Mouse (Mus musculus) urinary bladder, postnatal 10 days (tissue): ENCODE results near the gene Svopl.

Experiments used
- DNase-seq: peaks from one replicate; pipeline ENCODE4 v3.0.0; 2022; ENCODE audit warnings: low spot score

Svopl gene

GRCm38 (mm10) chr6:38031924-38032540 is 14.8 kb downstream of the Svopl start:
- DNase-seq, result no peak

GRCm38 (mm10) chr6:38028205-38028604 is 18.6 kb downstream of the Svopl start:
- no peak for DNase-seq

DNA sequence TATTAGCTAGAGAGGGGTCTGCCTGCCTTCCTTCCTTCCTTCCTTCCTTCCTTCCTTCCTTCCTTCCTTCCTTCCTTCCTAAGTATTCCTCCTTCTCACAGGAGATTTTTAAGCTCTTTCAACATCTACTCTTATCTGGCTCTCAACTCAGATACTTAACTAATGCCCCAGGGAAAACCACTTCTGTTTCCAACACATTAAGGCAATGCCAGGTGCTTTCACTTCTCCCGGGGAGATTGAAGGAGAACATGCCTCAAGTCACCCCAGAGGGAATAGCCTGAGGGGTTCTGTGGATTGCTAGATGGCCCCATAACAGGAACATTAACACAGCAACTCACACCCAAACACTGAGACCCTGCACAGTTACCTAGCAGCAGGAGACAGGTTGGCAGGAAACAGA is 19.0 kb downstream of the Svopl start:
- no peak for DNase-seq

- DNase-seq, result no peak
These were observed 23.5 kb downstream of the Svopl start for GRCm38 (mm10) chr6:38023284-38023683.

DNA sequence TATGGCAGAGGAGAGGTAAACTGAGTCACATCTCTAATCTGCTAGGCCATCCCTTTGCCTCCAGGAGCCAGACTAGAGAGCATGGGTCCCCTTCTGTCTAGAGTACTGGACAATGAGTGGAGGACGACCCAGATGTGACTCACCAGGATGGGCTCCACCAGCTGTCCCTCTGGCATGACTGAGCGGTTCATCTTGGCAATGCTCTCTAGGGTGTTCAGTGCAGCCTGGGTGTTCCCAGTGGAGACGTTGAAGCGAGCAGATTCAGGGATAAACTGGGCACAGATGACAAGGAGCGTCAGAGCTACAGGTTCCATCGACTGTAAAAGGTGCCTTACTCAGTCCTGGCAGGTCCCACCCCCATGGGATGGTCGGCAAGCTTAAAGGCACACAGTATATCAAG is 25.4 kb downstream of the Svopl start:
- no peak for DNase-seq

DNA sequence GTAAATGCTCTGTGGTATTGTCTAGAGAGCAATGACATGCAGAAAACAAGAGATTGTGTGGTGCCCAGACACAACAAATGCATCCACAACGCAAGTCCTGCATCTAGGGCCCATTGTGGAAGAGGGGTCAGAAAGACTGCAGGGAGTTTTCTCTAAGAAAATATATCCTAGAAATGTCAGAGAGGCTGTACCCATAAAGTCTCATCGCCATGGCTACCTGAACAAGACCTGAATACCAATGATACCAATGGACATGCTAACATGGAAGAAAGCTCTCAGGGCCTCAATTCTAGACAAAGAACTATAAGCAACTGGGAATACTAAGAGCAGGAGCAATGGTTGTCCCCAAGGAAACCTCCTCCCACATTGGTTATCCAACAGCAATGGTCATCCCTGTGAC is 34.0 kb downstream of the Svopl start:
- DNase-seq, result no peak

DNA sequence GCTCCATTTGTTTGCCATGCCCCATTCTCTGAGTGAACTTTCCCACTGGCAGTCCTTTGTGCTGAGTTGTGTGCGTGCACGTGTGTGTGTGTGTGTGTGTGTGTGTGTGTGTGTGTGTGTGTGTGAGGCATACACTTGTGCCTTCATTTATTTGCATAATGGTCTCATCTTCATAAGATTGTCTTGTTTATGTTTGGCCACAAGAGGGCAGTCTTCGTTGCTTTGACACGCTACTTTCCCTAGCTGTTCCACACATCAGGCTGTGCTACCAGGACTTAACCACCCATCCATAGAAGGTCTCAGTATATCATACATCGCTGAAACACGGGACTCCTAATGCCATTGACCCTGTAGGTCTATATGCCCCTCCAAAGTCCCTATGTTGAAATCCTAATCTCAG is 39.3 kb downstream of the Svopl start:
- no peak for DNase-seq

- DNase-seq, result no peak
These were observed 79.4 kb downstream of the Svopl start for GRCm38 (mm10) chr6:37967386-37967785.

DNA sequence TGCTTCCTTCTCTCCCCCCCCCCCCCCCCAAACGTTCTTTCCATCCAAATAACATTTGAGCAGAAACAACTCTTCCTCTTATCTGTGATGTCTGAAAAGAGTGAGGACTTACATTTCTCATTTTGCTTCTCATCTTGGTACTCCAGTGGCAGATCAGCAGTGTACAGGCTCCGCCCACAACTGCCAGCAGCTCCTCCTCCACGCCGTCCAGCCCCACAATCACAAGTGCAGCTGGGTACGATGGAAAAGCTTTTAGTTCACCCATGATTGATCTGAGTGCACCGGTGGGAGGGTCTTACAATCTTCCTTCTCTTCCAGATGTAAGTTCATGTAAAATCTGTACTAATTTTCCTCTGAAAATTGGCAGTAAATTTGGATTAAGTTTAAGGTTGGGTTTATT is 95.5 kb downstream of the Svopl start:
- DNase-seq, result no peak

DNA sequence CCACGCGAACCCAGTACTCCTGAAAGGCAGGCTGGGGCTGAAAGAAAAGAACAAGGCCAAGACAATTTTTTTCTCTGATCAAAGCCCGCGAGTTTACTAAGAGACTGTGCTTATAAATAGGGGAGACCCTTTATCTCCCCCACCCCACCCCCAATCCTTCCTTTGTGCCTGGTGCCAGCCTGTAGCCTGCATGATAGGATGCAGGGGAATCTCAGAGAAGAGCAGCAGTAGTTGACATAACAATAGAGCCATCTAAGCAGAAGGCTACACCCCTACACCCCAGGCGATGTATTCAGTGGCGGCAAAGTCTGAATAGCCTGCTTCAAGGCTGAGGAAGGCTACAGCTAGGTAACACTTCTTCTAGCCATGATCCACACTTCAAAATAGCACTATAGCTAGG is 110.3 kb downstream of the Svopl start:
- no peak for DNase-seq
